Mouse (Mus musculus): ENCODE results near the gene Vmn1r68. TPM values are rescaled to one million over a fixed set of nuclear protein-coding genes. Genes with fewer than 3 reads are reported as not detected.

Vmn1r68 gene
- not detected in 2 replicates for polyA plus RNA-seq (2012; rRNA removed)

DNA sequence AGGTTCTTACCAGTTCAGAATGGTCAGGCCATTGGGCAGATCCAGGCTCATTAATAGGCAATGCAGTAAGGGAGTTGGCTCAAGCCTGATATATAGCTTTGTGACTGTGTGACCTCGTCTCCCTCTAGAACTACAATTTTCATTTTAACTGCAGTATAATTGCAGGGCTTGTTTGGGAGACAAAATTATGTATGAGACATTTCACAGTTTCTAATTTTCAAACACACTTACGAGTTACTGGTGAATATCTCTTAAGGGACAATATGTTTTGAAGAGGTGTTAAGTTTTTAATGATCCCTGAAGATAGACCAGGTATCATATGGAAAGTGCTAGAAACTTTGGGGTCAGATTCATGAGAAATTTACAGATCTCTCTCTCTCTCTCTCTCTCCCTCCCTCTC lies at the start of gene Vmn1r68:
Gene Vmn1r68 (minus strand): TSS at position 101 of the 400 bp plus-strand sequence.
- DNase-seq (ENCODE audit: low read depth, low spot score), result no peak
- 69% methylated on average over 2 of the region's 2 CpGs for WGBS

DNA sequence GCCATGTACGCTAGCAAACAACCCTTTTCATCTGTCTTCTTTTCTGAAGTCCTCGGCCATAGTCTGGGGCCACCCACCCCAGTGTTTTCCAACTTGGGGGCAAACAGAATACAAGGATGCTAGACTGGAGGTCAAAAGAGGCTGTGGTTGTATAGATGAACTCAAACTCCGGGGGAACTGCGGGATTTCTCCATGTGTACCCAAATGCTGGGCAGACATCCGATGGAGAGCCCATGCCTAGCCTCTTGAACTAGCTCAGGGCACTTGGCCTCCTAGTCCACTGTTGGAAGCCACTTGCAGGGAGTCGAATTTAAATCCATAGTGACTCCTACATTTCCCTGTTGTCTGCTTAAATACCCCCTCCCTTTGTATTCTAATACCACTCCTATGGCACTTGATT lies 62.7 kb downstream of the Vmn1r68 start:
- DNase-seq (ENCODE audit: low read depth, low spot score), result no peak
- WGBS, result 32% methylated on average over 6 of the region's 6 CpGs

DNA sequence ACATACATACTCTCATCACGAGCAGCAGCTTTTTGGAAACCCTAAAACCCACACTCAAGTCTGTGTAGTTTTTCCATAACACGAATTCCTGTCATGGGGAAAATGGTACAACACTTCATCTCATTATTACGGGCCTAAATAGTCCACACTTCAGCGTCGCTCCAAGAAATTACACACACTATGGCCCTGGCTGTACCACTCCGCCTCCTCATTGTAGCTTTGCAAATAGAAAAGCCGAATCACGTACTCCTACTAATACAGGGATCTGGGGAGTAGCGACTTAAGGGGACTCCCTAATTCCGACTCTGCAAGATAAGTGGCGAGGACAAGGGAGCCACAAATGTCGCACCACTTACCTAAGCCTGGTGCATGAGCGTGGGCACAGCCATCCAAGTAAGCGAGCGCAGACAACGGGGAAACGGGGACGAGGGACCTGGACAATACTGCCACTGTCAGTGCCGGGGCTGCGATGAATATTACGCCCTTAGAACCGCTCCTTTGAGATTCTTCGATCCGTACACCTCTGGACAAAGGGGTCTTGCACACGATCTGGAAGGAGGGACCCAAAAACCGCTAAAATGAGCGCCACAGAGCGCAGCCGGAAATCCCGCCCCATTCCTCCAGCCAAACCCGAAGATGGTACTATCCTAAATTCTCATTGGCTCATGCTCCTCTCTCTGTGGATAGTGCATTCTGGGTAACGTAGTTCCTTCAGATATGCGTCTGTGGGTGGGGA lies 63.3 kb downstream of the Vmn1r68 start, which contains the start of gene Zik1:
Gene Zik1 (minus strand): TSS at position 609 of the 736 bp plus-strand sequence.
- 3% methylated on average over 33 of the region's 33 CpGs for WGBS
- peak; percentile 2 for DNase-seq (ENCODE audit: low read depth, low spot score)

DNA sequence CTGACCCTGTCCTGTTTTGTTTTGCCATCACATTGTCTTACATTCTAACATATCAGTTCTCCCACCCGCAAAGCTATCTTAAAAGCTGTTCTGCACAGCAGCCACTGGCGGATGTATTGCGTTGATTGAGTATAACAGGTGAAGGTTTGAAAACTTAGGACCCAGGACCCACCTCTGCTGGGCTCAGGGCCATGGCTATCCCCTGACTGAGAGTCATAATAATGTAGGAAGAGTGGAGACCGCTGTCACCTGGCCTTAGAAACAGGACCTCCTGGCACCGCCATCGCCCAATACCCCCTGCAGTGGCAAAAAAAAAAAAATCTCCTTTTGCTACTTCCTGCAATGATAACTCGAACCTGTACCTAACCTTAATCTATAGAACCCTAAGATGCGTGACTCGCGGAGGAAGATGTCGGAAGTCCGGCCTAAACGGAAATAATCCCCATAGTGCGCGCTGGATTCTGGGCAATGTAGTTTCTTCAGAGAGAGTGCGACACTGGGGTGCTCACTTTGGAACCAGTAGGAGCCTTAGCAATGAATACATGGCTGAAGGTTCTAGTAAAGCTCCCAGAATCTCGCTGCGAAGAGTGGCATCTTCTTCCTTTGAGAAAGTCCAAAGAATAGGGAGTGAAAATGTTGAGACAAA lies 77.6 kb downstream of the Vmn1r68 start:
- no peak for DNase-seq (ENCODE audit: low read depth, low spot score)

DNA sequence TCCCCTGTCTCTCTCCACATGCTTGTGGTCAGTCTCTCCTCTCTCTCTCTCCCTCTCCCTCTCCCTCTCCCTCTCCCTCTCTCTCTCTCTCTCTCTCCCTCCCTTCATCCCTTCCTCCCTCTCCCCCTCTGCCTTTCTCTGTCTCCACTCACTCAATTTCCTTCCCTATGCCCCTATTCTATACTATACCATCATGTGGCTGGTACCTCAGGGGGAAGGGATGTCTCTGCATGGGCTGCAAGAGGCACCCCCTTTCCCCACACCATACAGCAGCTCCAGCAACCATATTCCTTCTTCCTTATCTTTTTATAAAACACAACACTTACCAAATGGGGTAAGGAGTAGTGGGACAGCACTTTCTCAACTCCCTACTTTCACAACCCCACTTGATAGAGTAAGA lies 78.5 kb downstream of the Vmn1r68 start:
- DNase-seq (ENCODE audit: low read depth, low spot score), result no peak

More for the DNA sequence above, 77.6 kb downstream of the Vmn1r68 start:
- WGBS, result 65% methylated on average over 18 of the region's 18 CpGs

DNA sequence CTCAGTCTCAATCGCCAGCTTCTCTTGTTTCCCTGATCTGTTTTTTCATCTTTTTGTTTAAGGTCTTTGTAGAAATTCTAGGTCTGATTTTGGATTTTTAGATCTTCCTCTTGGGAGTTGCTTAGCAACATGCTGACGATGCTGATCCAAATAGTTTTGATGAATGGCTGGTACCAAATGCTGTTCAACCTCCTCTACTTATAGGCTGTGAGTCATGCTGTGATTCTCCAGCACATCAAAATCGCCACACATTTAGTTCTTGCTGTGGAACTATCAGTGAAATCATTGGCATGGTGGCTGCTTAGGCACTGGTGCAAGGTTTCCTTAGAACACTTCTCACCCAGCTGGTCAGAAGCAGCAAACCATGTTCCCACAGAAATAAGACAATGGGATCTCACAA lies 100.1 kb downstream of the Vmn1r68 start:
- 62% methylated on average over 3 of the region's 3 CpGs for WGBS
- DNase-seq (ENCODE audit: low read depth, low spot score), result no peak

Other genes with a start within 250 kb of the Vmn1r68 start
- not detected in 2 replicates for gene Vmn1r67, start 115.2 kb downstream of the Vmn1r68 start, polyA plus RNA-seq (2012; rRNA removed)
- 0.10 and 0.19 TPM in 2 replicates for gene Zik1, start 63.1 kb downstream of the Vmn1r68 start, polyA plus RNA-seq (2012; rRNA removed)
- not detected in 2 replicates for gene Vmn1r69, start 55.2 kb upstream of the Vmn1r68 start, polyA plus RNA-seq (2012; rRNA removed)
- not detected in 2 replicates for gene Vmn1r70, start 73.0 kb upstream of the Vmn1r68 start, polyA plus RNA-seq (2012; rRNA removed)
- gene Nlrp4b, start 129.3 kb upstream of the Vmn1r68 start, polyA plus RNA-seq (2012; rRNA removed), result not detected in 2 replicates
- gene Vmn1r71, start 195.9 kb upstream of the Vmn1r68 start, polyA plus RNA-seq (2012; rRNA removed), result not detected in 2 replicates

All from large intestine, adult 2 months (tissue).